Mouse (Mus musculus) heart, postnatal 0 days (tissue): ENCODE measurements at regions not wholly inside any gene's neighbourhood (a gene's known extent, or its start where the extent isn't known, plus 50 kb on each side); places are given as distances from the start of the nearest gene placed in this dataset.

ENCODE experiments used
- ATAC-seq: fragments of 200-750 bp; cut with Nextera tagmentation; 2 replicates; pipeline ENCODE4 v1.8.0; 2017; ENCODE audit warnings: low read depth, moderate number of reproducible peaks, moderate library complexity; ENCODE audit not compliant: insufficient read depth
- DNase-seq: peaks from one replicate; pipeline ENCODE4 v3.0.0-alpha.2; 2016; ENCODE audit warnings: low spot score
- H3K27ac ChIP-seq: fragments of 300-500 bp; sonication (generic); 2 replicates; pipeline ENCODE4 v1.5.1; 2014; ENCODE audit warnings: low read depth, mild to moderate bottlenecking
- H3K27me3 ChIP-seq: fragments of 300-500 bp; sonication (generic); 2 replicates; pipeline ENCODE4 v1.6.1; 2014; ENCODE audit warnings: low read length, mixed read lengths; ENCODE audit not compliant: control insufficient read depth, insufficient read depth
- H3K36me3 ChIP-seq: fragments of 300-500 bp; sonication (generic); replicated peaks from 2 replicates; pipeline ENCODE4 v1.6.1; 2014; ENCODE audit warnings: low read length, mixed read lengths; ENCODE audit not compliant: control insufficient read depth, insufficient read depth
- H3K4me1 ChIP-seq: fragments of 300-500 bp; sonication (generic); 2 replicates; pipeline ENCODE4 v1.6.1; 2014; ENCODE audit warnings: antibody characterized with exemption; ENCODE audit not compliant: control insufficient read depth, insufficient read depth
- H3K4me2 ChIP-seq: fragments of 300-500 bp; sonication (generic); 2 replicates; pipeline ENCODE4 v1.6.1; 2014; ENCODE audit warnings: low read depth, mild to moderate bottlenecking, low read length, moderate library complexity
- H3K4me3 ChIP-seq: fragments of 300-500 bp; sonication (generic); 2 replicates; pipeline ENCODE4 v1.5.1; 2014; ENCODE audit warnings: low read depth, low read length
- H3K9ac ChIP-seq: fragments of 300-500 bp; sonication (generic); replicated peaks from 2 replicates; pipeline ENCODE4 v1.6.1; 2014; ENCODE audit warnings: low read depth, low read length, mixed read lengths
- H3K9me3 ChIP-seq: fragments of 300-500 bp; sonication (generic); replicated peaks from 2 replicates; pipeline ENCODE4 v1.6.1; 2016; ENCODE audit warnings: low read length; ENCODE audit not compliant: control insufficient read depth
- CTCF ChIP-seq: IDR thresholded peaks from 2 replicates; pipeline ENCODE4 v1.5.1; 2016; ENCODE audit warnings: antibody characterized with exemption, control low read depth, low read depth
- EP300 ChIP-seq: IDR thresholded peaks from 2 replicates; pipeline ENCODE4 v1.6.1; 2016; ENCODE audit warnings: antibody characterized with exemption, low read depth
- WGBS: fragments of 180-500 bp; shearing (Covaris S2); extraction: QIAGEN DNeasy Blood & Tissue Kit; methylation state at CpG from one replicate; pipeline ENCODE4 v1.1.7; 2014; 5-methylcytosine and 5-hydroxymethylcytosine counted together

GRCm38 (mm10) chr3:51170225-51170852, 53.9 kb upstream of the Noct start:
- no peak for ATAC-seq
- DNase-seq: peak; percentile 57
- 24% methylated on average over 19 of the region's 19 CpGs for WGBS
- Histone ChIP-seq H3K4me1 (no peaks in the 10 kb centered on the region), H3K4me3 (no peak overlapping the region), H3K27me3 (no peaks in the 10 kb centered on the region), H3K9ac (no peak overlapping the region), H3K36me3 (no peaks in the 10 kb centered on the region), H3K27ac (no peak overlapping the region), H3K9me3 (no peaks in the 10 kb centered on the region), H3K4me2 (no peak overlapping the region)
- TF ChIP-seq EP300 (no peak), CTCF (peak; percentile 96)
